Mouse (Mus musculus) right cerebral cortex, postnatal 36 days (tissue): ENCODE results near the gene Mrpl50.
"Not testable (repeated sequence)": the region's sequence is repeated elsewhere in the genome, so short reads cannot be mapped to it uniquely, and the experiment has no call there.

ENCODE experiments used
- DNase-seq, 2 experiments: peaks; one replicate each; pipeline ENCODE4 v3.0.0; 2022; ENCODE audit warnings: low spot score in 2 of 2, mixed read lengths in 1 of 2

The Mrpl50 gene

GRCm38 (mm10) chr4:49509183-49509582, 11.7 kb downstream of the Mrpl50 start:
- DNase-seq: no peak

- DNase-seq: no peak
Measured at GRCm38 (mm10) chr4:49506386-49506785, 14.5 kb downstream of the Mrpl50 start, which contains the start of gene Baat. Gene Baat (minus strand): TSS chr4:49506557.

- DNase-seq: no peak
Measured at GRCm38 (mm10) chr4:49503563-49503962, 17.3 kb downstream of the Mrpl50 start.

GRCm38 (mm10) chr4:49485934-49486650, 34.8 kb downstream of the Mrpl50 start:
- DNase-seq: not testable (repeated sequence)

GRCm38 (mm10) chr4:49485442-49485841, 35.5 kb downstream of the Mrpl50 start:
- no peak for DNase-seq

- no peak for DNase-seq
Measured at GRCm38 (mm10) chr4:49480896-49481295, 40.0 kb downstream of the Mrpl50 start.

GRCm38 (mm10) chr4:49480104-49480760, 40.7 kb downstream of the Mrpl50 start:
- DNase-seq: no peak

GRCm38 (mm10) chr4:49479035-49479434, 41.9 kb downstream of the Mrpl50 start:
- DNase-seq: not testable (repeated sequence)

GRCm38 (mm10) chr4:49478118-49478877, 42.6 kb downstream of the Mrpl50 start:
- no peak for DNase-seq

- DNase-seq: no peak
Measured at GRCm38 (mm10) chr4:49474583-49474982, 46.3 kb downstream of the Mrpl50 start.

GRCm38 (mm10) chr4:49473435-49474100, 47.3 kb downstream of the Mrpl50 start, which contains the start of gene Acnat1:
Gene Acnat1 (minus strand): TSS chr4:49473912.
- no peak for DNase-seq

- no peak for DNase-seq
Measured at GRCm38 (mm10) chr4:49469435-49470151, 51.3 kb downstream of the Mrpl50 start.

- no peak for DNase-seq
Measured at GRCm38 (mm10) chr4:49467360-49467759, 53.5 kb downstream of the Mrpl50 start.
